Mouse (Mus musculus): ENCODE data around the gene Crnkl1.
A peak's percentile ranks its signal among the peaks of the same experiment; 100 is the strongest.

Gene Crnkl1

DNA sequence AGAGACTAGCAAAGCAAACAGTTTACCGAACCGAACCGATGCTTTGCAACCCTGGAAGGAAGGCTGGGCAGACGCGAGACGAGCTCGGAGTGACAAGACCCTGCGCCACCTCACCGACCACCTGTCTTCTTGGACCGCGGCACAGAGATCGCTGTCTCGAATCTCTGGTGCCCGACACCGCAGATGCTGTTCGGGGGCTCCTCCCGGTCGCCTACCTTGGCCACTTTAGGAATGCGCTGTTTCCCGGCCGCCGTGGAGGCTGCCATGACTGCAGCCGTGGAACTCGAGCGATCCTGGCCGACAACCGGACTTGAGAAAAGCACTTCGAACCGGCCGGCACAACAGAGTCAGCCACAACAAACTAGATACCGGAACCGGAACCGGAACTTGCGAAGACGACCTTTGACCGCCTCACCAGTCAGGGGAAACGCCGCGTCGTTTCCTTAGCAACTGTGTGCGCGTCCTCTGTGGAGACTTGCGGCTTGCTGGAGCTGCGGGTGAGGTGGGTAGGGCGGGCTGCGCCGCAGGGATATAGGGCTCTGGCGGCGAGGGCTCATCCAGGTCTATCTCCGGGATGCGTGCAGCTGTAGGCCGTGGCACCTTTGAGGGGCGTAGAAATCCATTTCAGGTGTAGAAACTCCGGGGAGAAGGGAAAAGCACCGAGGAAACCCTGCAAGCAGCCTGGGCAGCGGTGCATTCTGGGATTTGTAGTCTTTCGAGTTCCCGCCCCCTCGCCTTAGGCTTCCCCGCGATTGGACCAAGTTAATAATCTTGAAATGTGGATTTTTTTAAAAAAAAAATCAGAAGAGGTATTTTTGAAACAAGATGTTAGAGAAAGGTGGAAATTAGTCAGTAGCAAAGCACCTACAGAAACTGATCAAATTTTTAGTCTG is at the start of gene Crnkl1, which contains the start of gene Cfap61:
TSS of gene Crnkl1 (minus strand) at position 676 of the 893 bp plus-strand sequence.
TSS of gene Cfap61 (plus strand) at position 446 of the 893 bp plus-strand sequence.
- peak; percentile 100 for ATAC-seq (ENCODE audit: low TSS enrichment)

DNA sequence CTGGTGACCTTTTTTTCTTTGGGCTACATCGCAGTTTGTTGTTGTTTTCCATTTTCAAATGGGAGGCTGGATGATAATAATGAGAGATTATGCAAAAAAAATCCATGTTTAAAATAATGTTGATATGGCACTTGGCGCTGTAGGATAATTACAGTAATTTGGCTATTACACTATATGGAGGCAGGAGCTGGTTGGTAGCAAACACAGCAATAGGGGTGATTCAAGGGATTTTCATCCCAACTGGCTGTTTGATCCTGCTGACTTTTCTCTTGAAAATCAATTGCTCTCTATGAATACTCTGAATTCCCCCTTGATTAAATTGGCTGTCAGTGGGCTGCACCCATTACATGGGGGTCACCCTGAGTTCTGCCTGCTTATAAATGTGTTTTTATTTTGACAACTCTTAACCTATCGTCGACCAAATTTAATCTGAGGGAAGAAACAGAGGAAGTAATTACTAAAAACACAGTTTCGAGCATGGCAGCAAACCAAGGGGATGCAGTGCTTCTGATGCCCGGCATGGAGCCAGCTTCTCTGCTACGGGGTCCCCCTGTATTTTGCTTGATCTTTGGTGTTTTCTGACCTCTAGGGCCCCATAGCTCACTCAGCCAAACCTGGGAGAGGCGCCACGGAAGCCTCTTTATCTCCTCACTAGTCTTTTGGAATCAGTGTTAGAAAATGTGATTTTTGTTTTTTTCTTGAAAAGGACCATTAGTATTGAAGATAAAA is 47.7 kb upstream of the Crnkl1 start:
- ATAC-seq (ENCODE audit: low TSS enrichment) = no peak

DNA sequence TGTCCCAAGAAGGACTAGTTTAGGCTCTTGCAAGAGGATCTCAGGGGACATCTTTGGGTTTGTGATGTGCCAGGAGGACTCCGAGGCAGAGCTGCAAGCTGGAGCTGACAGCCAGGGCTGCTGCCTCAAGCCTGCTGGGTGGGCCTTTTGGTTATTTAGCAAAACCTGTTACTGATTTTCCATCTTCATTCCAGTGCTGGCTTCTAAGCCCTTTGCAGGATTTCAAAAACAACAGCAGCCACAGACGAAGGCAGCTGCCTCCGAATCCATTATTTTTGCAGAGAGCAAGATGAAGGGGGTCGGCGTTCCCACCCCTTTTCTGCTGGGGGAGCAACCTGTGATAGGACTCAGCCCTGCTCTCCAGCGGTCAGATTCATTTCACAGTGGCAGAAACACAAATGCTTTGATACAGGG is 46.9 kb upstream of the Crnkl1 start:
- no peak for ATAC-seq (ENCODE audit: low TSS enrichment)

DNA sequence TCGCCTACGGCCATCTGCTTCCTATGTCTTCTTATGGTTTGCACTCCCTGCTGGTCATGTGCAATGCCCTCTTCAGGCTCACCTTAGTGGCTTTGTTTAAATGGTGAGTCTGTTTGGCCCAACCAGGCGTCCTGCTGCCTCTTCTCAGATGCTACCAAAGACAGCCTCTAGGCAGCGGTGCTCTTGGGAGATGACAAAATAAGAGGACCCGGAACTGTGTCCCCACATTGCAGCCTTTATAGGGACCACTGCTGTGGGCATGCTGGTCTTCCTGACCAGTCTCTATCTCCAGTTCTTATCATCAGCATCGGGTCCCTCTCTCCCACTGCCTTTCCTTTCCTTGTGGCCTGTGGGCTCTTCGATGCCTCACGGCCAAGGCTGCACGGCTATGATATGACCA is 46.1 kb upstream of the Crnkl1 start:
- ATAC-seq (ENCODE audit: low TSS enrichment) = no peak

DNA sequence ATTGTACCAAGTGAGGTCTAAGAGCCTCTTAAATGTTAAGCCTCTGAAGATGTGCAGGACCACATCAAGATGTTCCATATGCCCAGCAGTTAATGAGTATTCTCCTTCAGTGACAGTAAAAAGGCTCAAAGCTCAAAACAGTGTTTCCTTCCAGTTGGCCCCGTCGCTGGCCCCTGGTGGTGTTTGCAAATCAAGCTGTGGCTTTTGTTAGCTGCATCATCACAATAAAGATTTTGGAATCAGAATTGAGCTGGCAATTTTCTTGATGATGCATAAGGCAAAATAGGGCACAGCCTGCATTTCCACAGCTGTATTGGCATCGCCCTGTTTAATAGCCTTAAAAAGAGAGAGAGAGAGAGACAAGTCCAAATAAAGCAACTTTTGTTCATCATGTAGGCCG is 44.8 kb upstream of the Crnkl1 start:
- no peak for ATAC-seq (ENCODE audit: low TSS enrichment)

DNA sequence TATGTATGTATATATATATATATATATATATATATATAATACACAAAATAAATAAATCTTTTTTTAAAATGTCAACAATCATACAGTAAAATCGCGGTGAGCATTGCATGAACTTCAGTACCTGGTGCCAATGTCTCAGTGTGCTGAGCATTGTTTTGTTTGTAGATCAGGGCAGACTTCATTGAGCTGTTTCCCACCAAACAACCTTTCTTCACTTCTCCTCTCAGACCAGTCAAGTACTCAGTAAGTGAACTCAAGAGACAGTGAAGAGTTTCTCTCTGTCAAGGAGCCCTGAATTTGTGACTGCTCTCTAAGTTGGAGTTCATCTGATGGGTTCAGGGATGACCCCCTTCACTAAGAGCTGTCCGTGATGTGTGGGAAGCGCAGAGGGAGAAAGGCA is 37.8 kb upstream of the Crnkl1 start:
- no peak for ATAC-seq (ENCODE audit: low TSS enrichment)

DNA sequence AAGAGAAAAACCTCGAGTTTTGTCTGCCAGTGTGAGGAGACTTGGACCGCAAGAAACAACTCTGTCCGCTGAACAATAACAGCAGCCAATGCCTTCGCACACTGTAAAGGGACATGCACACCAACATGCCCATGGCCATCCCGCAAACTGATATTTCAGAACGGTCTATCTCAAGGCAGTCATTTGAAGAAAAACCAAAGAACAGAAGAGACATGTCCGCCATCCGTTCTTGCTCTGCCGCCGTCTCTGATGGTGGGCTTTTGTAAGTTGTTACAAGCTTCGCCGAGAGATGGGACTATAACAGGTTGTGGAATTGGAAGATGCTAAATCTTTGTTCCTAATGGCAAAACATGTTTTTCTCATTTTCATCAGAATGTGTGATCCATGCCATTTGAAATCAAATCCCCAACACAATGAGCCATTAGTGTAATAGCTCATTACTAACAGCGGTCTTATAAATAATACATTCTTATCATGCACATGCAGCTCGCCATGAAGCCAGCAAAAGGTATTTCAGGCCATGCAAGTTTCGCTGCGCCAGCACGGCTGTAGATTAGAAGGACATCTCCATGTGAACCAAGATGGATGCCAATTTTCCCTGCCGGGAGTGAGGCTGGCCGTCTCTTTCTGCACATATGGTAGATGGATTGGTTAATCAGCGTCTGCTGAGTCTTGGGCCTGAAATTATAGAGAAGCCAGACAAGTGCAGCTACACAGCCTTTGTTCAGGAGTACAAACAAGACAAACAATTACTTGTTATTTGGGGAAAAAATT is 36.6 kb upstream of the Crnkl1 start:
- no peak for ATAC-seq (ENCODE audit: low TSS enrichment)

DNA sequence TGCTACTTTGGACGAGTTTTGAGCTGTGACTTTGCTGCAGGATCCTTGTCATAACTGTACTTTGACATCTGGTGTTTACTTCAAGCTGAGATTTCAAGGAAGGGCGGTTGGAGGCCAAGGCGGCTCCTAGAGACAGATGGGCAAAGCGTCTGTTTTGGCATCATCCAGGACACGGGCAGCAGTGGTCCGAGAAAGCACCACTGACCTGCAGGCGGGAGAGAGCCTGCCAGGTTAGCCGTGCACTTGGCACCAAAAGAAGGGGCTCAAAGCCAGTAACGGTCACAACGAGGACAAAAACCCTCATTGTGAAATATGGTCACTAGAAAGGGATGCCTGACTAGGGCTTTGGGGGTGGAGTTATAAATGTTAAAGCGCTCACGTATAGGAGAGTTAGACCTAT is 35.9 kb upstream of the Crnkl1 start:
- ATAC-seq (ENCODE audit: low TSS enrichment) = no peak

DNA sequence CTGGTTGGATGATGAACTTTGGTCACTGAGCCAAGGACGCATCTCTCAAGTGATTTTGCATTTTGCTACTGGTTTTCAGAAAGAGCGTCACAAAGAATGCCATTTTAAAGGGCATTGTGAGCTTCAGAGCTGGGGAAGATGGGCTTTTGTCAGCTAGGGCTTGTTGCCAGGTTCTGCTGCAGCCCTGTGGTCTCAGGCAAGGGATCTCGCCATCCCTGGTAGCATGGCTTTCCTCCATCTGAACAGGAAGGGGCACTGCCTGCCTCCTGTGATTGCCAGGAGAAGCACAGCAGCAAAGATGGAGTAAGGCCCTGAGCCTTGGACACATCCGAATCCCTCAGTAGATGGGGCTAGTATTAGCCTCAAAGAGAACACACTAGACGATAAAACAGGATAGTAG is 27.0 kb upstream of the Crnkl1 start:
- no peak for ATAC-seq (ENCODE audit: low TSS enrichment)

DNA sequence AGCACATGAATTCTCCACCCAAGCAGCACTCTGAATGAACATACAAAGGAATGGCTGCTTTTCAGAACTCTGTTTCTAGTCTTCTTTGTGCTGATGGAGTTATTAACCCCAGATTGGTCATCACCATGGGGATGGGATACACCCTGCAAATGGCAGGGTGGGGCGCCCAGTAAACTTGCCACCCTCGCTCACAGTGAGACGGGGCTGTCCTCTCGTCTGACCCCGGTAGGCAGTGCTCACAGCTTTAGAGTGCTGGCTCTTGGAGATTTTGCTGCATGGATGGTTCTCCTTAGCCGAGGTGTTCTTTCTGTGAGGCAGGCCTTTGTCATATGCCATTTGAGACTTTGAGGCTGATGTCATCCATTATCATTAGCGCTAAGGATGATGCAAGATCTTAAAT is 23.7 kb upstream of the Crnkl1 start:
- no peak for ATAC-seq (ENCODE audit: low TSS enrichment)

DNA sequence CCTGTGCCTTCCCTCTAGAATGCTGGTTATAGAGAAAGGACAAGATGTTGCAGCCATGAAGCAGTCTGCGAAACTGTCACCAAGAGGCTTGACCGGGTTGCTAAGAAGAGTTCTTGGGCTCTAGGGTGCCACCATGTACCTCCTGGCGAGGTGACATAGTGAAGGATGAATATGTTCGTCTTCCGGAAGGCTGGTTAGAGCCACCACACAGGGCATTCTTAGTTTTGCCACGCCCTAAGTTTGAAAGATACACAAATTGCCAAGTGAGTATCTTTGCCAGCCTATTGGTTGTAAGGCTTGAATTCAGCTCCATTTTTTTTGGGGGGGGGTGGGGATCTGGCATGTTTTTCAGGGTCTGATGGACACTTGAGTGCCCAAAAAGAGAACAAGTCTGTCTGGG is 23.3 kb upstream of the Crnkl1 start:
- no peak for ATAC-seq (ENCODE audit: low TSS enrichment)

DNA sequence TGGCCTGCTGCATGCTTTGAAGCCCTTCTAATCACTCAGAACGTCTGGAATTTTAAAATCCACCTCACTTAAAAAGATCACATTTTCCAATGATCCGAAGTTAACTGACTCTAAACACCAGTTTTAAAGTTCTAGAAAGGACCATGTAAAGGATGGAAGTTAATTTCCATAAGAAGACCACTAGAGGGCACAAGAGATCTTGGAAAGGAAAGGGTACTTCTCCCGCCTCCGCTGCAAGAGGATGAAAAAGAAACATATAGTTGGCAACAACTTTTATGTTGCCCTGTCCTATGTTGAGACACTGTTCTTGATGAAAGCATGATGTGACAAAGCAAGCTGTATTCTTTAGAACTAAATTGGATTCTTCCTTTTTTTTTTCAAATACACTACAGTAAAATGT is 22.6 kb upstream of the Crnkl1 start:
- peak; percentile 85 for ATAC-seq (ENCODE audit: low TSS enrichment)

DNA sequence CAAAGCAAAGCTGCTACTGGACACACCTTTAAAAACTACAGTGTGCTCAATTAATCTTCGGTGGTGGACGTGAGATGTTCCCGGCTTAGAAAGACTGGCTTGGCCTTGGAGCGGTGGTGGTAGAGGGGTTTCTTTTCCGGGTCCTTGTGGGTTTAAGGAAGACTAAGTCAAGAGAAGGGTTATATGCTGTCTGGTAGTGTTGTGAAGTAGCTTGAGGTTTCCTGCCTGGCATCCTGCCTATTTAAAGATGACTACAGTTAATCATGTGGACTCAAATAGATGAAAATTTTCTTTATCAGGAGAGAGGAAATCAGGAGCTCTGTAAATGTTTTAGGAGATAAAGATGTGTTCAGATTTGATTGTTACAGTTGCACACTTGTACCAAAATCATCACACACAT is 21.5 kb upstream of the Crnkl1 start:
- no peak for ATAC-seq (ENCODE audit: low TSS enrichment)

DNA sequence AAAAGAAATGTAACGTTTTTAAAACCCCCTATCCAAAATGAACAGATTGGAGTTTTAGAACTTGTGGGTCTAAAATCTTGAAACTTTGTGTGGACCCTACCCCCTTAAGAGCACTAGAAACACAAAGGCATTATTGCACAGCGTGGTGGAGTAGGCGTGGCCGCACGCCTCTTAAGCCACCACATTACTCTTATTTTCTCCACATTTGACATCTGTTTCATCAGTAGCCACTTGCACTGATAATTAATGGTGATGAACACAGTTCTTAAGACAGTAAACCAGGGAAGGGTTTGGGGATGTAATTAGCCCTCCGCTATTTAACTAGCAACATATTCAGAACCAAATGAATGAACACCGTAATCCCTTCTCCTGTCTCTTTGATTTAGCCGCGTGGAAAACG is 21.0 kb upstream of the Crnkl1 start:
- no peak for ATAC-seq (ENCODE audit: low TSS enrichment)

DNA sequence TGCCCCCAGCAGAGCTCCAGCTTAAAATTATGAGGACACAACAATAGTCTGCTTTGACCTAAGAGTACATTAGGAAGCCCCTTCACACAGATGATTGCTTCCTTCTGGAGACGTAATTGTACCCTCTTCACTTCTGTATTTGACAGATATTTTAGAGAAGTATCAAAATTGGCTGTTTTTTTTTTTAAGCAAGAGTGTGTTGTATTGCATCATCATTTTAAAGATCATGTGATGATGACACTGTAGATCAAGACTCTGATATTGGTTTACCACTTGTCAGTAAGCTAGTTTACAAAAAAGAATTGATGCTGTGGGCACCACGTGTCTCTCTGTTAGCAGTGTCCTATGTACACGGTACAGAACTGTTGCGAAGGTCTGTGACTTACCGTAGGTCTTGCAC is 17.9 kb upstream of the Crnkl1 start:
- no peak for ATAC-seq (ENCODE audit: low TSS enrichment)

DNA sequence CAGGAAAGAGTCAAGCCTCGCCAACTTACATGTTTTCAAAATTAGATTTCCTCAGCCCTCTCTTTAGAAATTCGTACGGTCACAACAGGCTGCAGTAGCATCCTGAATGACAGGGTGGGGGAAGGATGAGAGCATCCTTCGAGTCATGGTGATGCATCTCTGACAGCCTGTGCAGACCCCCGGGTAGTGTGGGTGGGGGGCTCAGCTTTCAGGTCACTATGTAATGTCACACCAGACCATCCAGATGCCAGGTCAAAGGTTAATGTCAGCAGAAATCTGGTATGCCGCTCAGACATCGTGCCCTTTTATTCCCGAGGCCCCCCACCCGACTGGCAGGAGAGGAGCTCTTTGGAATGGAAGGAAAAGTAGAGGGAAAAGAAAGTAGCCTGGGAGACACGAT is 15.4 kb upstream of the Crnkl1 start:
- ATAC-seq (ENCODE audit: low TSS enrichment) = no peak

DNA sequence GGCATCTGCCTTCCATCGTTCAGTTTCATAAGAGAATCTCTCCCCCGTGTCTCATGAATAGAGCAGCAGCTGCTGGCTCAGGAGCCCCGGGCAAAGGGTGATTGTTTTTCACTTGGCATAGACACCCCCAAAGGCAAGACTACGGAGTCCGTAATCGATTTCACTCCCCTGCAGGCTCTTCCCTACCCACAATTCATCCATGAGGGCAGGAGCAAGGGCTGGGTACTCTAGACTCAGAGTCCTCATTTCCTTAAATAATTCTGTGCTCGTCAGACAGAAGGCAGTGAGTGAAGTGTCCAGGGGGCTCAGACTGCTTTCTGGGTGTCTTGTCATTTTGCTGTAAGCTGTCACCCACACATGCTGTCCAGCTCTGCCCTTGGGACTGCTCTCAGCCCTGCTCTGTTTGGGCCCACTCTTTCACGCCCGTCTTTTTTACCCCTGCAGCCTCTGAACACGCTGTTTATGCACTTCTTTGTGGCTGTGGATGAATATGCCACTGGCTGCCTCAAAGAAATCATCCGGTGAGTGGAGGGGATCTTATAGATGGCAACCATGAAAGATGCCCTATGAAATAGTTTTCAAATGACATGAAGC is 14.8 kb upstream of the Crnkl1 start:
- ATAC-seq (ENCODE audit: low TSS enrichment) = no peak

DNA sequence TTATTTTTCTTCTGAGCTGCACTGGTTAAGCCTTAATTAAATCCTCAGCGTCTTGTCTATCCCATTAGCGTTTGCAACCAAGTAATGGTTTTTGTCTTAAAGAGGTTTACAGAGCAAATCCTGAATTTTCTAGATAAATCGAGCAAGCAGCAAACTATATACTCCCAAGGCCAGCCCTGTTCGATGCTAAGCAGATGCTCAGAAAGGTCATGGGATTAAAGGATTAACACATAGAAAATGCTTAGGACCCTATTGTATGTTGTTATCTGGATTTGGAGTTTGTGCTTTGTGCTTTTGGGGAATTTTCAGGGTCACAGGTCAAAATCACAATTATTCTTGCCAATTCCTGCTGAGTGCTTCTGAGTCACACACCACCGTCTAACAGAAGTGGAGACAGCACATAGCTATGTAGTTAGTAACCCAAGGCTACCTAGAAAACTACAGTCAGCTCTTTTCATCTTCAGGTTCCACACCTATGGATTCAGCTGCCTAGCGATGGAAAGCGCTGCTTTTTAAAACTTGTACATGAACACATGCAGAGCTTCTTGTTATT is 13.7 kb upstream of the Crnkl1 start:
- ATAC-seq (ENCODE audit: low TSS enrichment) = no peak

DNA sequence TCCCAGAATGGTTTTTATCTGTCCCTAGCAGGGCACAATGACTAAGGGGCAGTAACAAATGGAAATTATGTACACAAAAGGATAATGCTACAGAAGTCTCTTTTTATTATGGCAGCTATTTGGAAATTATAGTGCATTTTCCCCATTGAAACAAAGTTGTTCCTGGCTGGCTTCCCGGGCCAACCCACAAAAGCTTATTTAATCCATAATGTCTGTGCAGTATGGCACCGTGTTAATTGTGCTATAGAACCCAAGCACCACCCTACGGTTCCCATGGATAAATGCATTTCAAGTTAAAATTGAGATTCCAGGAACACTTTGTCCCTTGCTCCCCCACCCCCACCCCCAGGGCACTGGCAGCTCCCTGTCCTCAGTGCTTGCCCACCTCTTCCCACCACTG is 9.5 kb upstream of the Crnkl1 start:
- peak; percentile 73 for ATAC-seq (ENCODE audit: low TSS enrichment)

DNA sequence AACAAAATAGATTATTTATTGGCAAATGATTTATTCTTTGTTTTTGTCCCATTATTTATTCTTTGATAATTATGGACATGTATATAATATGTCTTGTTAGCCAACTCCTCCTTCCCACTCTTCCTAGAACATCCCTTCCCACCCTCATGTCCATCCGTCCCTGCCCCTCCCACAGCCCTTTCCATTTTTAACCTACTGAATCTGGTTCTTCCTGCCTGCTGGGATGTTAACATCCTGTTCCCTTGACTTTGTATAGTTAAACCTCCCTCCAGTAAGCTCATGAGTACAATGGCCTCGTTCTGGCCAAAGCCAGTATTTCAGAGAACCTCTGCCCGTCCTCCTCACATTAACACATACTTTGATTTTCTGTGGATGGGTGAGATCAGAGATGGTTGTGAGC is 6.6 kb upstream of the Crnkl1 start:
- no peak for ATAC-seq (ENCODE audit: low TSS enrichment)

DNA sequence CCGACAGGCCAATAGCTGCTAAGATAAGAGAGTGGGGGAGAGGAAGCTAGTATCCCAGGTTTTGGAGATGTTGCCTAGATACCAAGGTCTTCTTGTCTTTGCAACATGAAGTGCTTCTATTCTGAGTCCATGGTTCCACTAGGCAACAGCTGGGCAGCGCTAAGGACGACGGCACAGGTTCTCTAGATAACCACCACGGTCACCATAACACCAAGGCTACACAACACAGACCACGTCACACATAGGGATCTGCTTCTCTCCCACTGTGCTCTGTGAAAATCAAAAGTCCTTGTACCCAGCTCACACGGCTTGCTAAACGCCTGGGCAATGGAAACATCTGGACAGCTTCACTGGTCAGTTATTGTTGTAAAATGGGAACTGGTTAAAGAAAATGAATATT is 2.2 kb upstream of the Crnkl1 start:
- ATAC-seq (ENCODE audit: low TSS enrichment) = no peak

Measured in frontal cortex, adult (tissue).